Mouse (Mus musculus) testis, postnatal 10 days (tissue): ENCODE results near the gene 6030468B19Rik.
A peak's percentile ranks its signal among the peaks of the same experiment; 100 is the strongest.
"Not testable (repeated sequence)": the region's sequence is repeated elsewhere in the genome, so short reads cannot be mapped to it uniquely, and the experiment has no call there.

ENCODE experiments used
- DNase-seq: peaks from one replicate; pipeline ENCODE4 v3.0.0; 2021; ENCODE audit warnings: low spot score

The 6030468B19Rik gene

DNA sequence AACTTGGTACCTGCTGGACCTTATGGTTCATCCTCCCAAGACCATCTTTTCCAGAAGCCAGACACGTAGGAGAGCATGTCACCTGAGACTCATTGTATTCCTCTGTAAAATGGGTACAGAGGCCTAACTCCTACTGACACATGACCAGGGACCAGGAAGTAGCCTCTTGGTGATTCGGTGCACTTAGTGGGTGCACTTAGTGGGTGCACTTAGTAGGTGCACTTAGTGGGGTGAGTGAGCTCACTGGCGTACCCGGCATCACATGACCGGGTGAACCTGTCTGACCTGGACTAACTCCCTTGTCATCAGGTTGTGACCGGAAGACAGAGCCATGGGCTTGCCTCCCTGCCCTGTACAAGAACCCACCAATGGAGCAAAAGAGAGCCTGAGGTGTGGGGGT is 9.3 kb downstream of the 6030468B19Rik start:
- no peak for DNase-seq

DNA sequence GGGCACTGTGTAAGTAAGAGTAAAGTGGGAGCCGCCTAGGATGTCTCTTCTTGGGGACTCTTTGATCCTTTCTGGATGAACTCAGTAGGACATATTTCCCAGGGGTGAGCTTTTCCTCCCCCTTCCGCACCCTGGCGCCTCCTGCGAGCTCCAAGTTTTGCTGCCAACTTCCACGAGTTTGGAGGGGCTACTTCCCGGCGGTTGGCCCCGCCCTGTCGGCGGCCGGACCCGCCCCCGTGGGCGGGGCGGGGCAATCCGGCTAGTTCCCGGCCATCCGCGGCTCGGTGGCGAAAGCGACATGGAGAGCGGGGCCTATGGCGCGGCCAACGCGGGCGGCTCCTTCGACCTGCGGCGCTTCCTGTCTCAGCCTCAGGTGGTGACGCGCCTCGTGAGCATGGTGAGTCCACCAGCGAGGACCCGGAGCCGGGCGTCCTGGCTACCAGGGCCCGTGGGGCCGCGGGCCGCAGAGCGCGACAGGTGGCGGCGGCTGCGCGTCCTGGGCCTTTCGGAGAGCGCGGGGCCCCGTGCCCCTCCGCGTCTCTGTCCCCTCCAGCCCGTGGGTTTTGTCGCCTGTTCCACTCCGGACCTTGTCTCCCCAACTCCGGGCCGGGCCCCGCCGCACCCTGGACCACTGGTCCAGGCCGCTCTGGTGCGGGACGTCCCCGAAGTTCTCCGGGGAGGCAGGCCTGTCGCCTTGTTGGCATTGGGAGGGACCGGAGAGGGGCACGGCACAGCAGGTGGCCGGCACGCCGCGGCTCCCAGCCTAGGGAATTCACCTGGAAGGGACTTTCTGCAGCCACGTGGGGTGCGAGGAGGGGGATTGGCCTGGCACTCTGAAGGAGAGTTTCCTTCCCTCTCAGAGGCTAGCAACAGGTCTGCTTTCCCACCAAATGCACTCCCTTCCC is 12.2 kb downstream of the 6030468B19Rik start, which contains the start of the genes Gm20708 and Syngr2:
Gene Gm20708 (plus strand): TSS at position 262 of the 905 bp plus-strand sequence.
Gene Syngr2 (plus strand): TSS at position 262 of the 905 bp plus-strand sequence.
- peak; percentile 85 for DNase-seq

DNA sequence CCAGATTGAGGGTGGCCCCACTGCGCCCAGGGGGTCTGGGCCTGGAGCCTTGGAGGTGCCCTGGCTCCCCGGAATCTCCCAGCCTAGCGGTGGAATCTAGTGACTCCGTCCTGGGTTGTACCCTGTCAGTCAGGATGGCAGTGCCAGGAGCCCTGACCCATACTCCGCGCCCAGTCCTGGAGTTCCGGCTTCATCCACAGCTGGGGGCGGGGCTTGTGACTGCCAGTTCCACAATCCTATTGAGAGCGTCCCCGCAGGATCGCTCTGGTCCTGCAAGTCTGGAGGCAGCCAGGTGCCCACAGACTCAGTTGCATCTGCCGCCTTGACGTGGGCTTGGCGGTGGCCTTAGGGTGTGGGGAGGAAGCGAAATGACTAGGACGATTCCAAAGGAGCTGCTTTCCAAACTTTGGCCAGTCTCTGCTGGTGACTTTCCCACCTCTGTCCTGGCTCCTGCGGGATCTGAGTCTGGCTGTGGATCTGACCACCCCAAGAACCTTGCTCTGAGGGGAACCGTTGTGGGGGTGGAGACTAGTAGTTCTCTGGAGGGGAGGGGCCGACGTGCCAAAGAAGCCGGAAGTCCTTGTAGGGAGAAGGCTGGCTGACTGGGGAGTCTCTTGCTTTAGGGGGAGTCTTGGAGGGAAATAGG is 13.1 kb downstream of the 6030468B19Rik start:
- DNase-seq: peak; percentile 95

DNA sequence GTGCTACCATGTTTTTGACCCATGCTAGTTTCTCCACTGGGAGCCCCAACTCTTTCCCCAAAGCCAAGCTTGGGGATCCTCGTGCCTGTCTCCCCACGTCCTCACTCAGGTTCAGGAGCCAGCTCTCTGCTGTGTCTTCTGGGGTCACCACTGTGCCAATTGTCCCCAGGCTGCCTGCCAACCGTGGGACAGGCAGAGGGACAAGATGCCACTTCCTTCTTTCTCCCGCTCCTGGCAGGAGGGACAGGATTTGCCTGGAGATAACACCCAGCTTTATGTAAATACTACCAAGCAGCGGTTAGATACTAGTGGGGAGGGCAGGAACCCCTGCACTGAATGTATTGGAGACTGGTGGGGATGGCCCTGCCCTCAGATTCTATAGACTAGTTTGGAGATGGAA is 16.4 kb downstream of the 6030468B19Rik start:
- no peak for DNase-seq

DNA sequence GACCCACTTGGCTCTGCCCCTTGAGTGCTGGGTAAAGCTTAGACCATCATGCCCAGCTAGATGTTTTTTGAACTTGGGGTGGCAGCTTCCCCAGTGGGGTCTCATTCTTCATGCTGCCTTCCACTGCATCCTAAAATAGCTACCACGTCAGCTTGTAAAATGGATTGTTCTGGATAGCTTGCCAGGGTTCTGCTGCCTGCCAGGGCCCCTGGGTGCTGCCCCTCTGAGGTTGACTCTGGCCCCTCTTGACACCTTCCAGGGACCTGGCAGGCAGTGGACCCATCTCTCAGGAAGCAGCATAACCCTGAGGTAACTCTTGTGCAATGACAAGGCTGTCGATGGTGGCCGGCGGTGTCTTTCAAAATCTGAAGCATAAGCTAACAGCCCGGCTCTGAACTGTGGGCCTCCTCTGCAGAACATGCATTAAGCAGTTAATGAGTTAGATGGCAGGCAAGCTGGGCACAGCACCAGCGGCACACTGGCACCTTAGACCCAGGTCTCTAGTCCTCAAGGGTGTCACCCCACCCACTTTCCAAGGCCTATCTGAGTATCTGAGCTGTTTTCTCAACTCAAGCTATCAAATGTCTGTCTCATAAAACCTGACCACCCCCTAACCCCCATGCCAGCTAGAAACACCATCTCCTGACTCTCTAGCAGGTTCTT is 17.4 kb downstream of the 6030468B19Rik start:
- DNase-seq: no peak

DNA sequence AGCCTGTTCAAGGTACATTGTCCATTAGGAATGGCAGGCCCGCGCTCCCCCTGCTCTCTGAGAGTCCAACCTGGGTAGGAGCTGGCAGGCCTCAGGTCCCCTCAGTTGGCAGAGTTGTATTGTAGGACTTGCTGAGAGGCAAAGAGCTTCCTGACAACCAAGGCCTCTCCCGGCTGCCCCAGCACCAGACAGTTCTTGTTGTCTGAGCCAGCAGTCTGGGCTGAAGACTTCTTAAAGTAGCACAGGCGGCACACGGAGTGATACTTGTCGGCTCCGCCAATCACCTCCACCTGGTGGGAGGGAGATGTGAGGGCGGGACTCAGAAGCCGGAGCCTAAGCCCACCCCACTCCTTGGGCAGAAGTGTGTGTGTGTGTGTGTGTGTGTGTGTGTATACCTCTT is 18.4 kb downstream of the 6030468B19Rik start:
- not testable (repeated sequence) for DNase-seq

DNA sequence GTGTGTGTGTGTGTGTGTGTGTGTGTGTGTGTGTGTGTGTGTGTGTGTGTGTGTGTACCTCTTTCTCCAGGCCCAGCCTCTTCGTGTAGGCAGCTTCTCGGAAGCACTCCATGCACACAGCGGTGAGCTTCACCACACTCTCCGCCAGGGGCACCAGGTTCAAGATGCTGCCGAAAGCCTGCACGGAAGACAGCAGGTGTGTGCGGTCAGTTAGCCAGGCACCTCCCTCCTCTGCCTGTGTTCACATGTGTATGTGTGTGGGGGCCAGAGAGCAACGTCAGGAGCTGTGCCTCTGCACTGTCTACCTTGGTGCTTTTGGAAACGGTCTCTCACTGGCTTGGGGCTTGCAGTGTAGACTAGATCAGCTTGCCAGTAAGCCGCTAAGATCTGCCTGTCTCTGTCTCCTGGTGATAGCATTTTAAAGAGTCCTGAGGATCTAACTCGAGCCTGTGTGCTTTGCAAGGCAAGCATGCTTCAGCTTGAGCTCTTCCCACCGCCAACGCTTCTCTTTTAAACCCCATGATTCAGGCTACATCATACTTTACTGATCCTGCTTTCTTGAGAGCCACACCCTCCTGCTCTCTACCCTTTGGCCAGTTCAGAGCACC is 19.0 kb downstream of the 6030468B19Rik start:
- no peak for DNase-seq

DNA sequence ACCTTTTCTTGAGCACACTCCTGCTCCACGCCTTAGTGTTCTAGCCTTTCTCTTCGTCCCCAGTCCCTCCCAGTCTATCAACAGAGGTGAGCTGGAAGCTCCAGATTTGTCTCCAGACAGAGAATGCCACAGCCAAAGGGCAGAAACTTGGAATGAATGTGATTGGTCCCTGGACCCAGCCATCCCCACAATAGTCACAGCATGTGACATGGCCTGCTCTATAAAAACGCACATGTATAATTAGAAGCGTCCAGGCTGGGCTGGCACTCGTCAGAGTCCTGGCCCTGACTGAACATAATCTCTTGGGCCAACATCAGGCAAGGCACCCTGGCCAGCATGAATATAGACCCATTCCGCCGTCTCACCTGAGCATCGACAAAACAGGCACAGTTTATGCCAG is 21.6 kb downstream of the 6030468B19Rik start:
- no peak for DNase-seq

DNA sequence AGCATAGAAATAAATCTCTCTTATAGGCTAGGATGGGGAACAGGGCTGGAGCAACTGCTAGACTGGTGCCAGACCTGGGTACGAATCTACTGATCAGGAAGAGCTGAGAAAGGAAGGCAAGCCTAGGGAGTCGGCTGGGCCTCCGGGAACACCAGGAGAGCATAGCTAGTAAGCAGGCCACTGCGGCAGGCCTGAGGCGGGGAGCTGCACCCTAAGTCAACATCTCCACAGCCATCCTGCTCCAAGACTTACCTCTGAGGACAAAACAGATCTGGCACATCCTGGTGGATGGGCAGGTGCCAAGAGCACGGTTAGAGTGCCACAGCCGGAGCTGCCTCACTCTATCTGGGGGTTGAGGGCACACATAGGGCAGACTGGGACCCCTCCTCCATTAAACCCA is 22.7 kb downstream of the 6030468B19Rik start:
- DNase-seq: no peak

DNA sequence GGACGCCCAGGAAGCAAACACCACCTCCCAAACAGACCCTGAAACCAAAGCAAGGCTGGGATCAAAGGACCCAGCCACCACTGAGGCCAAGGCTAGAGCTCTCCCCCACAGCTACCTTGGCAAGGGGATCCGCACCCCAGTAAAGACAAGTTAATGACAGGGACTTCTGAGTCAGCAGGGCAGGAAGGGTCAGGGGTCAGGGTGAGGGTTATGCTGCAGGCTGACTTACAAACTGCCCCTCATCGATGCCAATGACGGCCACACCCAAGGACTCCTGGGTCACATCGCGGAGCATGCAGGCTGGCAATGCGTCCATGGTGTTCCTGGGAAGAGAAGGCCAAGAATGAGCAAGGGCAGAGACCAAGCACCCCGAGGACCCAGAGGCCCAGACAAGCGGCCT is 24.4 kb downstream of the 6030468B19Rik start:
- DNase-seq: no peak

DNA sequence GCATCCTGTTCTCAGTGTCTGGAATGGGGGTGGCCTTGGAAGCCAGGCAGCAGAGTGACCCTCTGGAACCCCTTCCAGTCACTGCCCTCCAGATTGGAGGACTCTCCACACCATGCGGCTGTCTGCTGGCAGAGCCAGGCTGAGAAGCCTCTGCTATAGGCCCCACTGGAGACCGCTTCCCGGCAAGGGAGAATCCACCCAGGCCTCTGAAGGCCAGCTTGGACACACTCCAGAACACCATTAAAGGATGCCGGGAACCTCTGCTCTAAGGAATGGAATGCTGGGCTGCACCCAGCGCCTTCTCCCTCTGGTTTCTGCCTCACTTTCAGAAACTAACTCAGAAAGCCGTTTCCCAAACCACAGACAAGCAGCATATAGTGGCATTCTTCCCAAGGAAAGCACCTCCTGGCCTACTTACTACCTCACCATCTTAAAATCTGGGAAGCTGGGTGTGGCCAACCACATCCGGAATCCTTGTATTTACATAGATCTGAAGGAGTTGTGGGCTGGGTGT is 25.3 kb downstream of the 6030468B19Rik start:
- DNase-seq: peak; percentile 67

DNA sequence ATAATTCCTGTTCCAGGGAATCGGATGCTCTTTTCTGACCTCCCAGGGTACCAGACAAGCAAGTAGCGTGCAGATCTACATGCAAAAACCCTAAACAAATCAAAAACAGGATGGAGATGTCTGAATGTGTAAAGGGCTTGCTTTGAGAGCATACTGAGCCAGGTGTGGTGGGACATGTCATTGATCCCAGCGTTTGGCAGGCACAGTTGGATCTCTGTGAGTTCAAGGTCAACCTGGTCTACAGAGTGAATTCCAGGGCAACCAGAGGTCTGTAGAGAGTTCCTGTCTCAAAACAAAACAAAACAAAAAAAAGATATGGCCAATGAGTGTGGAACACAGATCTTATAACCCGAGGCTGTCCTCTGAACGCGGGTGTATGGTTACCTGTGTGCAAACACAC is 26.0 kb downstream of the 6030468B19Rik start:
- DNase-seq: no peak

DNA sequence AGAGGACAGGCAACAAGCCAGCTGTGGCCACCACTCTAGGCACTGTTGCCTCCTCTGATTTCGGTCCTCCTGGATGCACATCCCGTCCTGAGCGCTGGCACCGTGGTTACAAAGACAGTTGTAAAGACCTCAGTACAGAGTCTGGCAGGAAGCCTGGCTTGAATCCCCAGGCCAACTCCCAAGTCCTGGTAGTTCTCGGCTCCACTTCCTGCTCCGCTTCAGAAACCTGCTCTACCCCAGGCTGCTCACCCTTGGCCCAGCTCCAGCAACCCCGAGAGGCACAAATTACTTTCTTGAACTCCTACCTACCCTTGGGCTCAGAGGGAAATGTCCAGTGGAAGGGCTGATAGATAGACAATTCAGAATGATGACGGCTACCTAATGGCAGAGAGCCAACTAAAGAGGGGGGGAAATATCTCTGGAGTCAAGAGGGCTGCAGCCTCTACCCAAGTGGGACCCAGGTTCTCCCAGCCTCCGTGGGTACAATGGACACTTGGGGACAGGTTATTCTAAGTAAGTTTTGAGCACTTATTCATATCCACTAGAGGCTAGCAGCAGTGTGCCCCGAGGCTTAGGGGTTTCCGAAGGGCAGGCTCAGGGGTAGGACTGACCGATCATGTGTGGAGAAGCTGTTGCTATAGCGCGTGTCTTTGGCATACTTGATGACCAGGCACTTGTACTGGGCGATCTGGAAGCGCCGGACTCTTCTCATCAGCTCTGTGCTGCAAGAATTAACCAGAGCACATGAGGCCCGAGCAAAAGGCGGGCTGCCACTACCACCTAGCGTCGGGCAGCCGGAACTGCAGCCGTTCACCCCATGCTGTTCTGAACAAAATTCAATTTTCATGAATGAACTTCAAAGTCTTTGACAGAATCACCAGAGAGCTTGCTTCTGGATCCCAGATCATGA is 26.9 kb downstream of the 6030468B19Rik start:
- peak; percentile 87 for DNase-seq

DNA sequence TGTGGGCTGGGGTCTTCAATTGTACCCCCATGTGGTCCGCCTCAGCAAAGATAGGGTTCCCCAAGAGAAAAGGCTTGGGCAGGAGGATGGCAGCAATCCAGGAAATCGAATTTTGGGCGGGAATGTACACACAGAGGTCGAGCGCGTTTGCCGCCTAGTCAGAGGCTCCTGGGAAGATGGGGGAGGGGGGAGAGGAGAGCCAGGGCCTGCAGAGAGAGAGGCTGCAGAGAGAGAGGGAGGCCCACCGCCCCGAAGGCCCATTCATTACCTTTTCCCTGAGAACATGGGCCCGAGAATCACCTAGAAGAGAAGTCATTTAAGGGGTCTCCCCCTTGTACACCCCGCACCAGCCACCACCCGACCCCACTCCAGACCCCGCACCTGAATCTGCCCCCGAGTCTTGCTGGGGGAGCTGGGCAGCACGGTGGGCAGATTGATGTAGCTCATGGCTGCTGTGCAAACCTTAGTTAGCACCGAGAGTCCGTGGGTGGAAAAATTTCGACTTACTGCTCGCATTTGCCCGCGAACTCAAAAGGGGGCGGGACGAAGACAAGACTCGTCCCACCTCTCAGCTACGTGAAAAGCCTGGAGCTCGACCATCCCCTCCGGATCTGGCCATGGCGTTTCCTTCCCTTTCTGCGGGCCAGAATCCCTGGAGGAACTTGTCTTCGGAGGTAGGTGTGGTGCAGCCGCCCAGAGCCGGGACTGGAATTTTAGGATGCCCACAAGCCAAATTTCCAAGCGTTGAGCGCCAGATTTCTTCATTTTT is 28.1 kb downstream of the 6030468B19Rik start, which contains the start of the genes Afmid and Tk1:
Gene Afmid (plus strand): TSS at position 592 of the 769 bp plus-strand sequence.
Gene Tk1 (minus strand): TSS at position 760 of the 769 bp plus-strand sequence.
- DNase-seq: peak; percentile 82

DNA sequence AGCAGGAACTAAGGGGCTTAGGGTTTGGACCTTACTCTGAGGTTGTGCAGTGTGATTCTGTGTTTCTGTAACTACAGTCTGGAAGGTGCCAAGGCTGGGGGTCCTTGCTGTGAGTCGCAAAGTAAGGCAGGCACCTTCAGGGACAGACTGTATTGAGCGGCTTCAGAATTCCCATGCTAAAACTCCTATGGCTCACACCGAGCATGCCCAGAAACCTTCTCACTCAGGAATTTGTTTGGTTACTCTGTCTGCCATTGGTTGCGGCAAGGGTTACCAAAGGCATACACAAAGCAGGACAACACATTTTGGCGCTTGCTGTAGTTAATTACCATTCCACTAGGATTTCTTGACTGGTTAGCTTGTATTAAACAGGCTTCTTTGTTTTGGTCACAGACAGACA is 28.7 kb downstream of the 6030468B19Rik start:
- DNase-seq: no peak

DNA sequence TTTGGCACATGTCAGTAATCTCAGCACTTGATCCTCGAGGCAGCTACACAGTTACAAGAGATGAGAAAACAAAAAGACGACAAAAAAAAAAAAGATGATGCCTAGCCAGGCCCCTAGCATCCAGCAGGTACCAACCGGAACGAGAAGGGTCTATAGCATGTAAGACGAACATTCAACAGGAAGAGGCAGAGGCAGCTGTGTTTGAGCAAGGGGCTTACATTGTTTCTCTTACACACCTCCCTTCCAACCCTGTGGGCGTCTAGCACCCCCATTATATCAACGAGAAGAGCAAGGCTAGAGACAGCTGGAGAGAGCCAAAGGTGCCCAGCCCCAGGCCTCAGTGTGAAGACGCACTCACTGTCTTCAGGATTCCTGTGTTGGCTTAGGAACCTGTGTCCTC is 29.5 kb downstream of the 6030468B19Rik start:
- no peak for DNase-seq

DNA sequence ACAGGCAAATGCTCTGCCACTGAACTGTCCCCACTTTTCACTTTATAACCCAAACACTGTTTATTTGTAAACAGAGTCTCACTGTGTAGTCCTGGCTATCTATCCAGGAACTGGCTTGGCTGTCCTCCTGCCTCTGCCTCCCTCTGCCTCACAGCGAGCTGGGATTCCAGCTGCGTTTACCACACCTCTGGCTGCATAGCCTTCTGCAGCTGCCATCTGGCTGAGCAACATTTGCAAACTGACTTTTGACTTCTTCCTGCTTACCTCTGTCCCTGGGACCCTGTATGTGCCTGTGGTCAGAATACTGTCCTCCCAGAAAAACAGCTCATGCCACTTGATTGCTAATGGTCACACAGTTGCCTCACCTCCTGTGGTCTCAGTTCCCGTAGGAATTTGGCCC is 29.9 kb downstream of the 6030468B19Rik start:
- DNase-seq: no peak

DNA sequence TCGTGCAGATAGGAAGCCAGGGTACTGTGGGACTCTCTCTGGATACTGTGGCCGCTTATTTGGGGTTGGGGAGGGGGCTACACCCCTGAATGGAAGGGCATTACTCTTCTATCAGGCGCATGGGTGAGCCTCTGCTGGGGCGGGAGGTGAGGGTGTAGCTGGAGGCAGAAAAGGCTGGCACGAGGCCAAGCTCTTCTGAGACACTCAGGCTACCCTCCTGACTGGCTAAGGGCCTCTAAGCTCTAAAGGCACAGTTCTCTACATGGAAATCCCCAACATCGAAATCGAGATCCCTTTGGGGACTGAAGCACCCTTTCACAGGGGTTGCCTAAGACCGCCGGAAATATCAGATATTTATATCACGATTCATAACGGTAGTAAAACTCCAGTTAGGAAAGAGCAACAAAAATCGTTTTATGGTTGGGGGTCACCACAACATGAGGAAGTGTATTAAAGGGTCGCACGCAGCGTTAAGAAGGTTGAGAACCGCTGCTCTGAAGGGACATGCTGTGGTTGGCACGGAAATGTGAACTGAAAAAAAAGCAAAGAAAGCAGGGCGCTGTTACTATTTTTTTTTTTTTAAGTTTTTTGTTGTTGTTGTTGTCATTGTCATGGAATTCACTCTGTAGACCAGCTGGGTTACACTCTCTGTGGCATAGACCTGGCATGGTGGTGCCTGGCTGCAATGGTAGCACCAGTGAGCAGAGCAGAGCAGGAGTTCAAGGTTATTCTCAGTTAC is 30.9 kb downstream of the 6030468B19Rik start:
- DNase-seq: peak; percentile 75
